Mouse (Mus musculus): Measurements from ENCODE around the gene Gm19668.
"Not testable (repeated sequence)": the region's sequence is repeated elsewhere in the genome, so short reads cannot be mapped to it uniquely, and the experiment has no call there.

Gene Gm19668

GRCm38 (mm10) chr10:77771225-77771624, 27.7 kb downstream of the Gm19668 start, which contains the start of gene Gm3238:
Gm3238 (minus strand) TSS chr10:77771325.
- not testable (repeated sequence) for DNase-seq (ENCODE audit: low spot score in 2 of 2)

- DNase-seq (ENCODE audit: low spot score in 2 of 2): no peak
These were observed 29.2 kb downstream of the Gm19668 start for GRCm38 (mm10) chr10:77769727-77770126.

- DNase-seq (ENCODE audit: low spot score in 2 of 2): not testable (repeated sequence)
These were observed 39.4 kb downstream of the Gm19668 start, which contains the start of gene Gm3233 for GRCm38 (mm10) chr10:77759582-77759981. Gm3233 (minus strand) TSS chr10:77759682.

- DNase-seq (ENCODE audit: low spot score in 2 of 2): no peak
These were observed 45.5 kb downstream of the Gm19668 start for GRCm38 (mm10) chr10:77753448-77753847.

GRCm38 (mm10) chr10:77752312-77752711, 46.6 kb downstream of the Gm19668 start:
- DNase-seq (ENCODE audit: low spot score in 2 of 2): not testable (repeated sequence)

GRCm38 (mm10) chr10:77751254-77751653, 47.7 kb downstream of the Gm19668 start, which contains the start of gene Gm9736:
Gm9736 (minus strand) TSS chr10:77751354.
- DNase-seq (ENCODE audit: low spot score in 2 of 2): not testable (repeated sequence)

GRCm38 (mm10) chr10:77750686-77751085, 48.2 kb downstream of the Gm19668 start:
- DNase-seq (ENCODE audit: low spot score in 2 of 2): not testable (repeated sequence)
